Mouse (Mus musculus): ENCODE results near the gene Gm45716.

DNA sequence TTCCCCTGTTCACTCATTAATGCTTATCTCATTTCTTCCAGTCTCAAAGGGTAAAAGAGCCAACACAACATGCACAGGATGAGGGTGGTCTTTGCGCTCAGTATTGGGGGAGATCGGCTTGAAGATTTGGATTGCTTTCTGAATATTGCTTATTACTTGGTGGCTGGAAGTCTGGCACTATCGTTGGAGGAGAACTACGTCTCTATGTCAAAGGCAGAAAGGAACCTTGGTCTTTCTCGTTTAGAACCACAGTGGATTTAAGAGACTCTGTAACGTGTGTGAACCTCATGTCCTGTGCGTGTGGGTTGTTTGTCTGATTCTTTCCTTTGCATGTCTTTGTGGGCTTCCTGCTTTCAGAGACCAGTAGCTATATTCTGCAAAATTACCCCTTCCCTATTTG, 63.2 kb downstream of the Gm45716 start:
- TF ChIP-seq CTCF (IDR thresholded peaks at IDR 0.05; ENCODE audit: extremely low read depth, insufficient read length, insufficient replicate concordance, low read depth, low read length), result no peak
- TF ChIP-seq POLR2A (IDR thresholded peaks at IDR 0.05; ENCODE audit: low read depth, low read length), result no peak
